ENCODE assay signal across 9 mouse cellular contexts in the genomic region with DNA sequence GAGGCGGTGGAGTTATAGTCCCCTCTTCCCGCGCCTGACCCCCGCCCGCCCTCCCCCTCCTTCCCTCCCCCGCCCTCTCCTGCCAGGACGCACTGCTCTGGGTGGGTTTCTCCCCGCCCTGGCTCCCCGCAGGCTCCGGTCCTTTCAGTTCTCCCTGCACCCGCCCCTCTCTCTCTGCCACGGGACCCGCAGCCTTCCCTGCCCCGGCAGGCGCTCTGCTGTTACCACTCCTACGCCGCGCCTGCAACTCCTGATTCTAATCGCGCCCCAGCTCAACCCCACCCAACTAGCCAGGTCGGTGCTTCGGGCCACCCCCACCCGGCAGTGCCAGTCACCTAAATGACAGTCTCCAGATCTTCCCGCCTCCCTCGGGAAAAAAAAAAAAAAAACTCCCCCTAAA. TPM values are rescaled to one million over a fixed set of nuclear protein-coding genes. Genes with fewer than 3 reads are reported as not detected.
A peak's percentile ranks its signal among the peaks of the same experiment; 100 is the strongest.
DNase-seq lines count a peak whose midpoint lies in the region; ATAC-seq and TF ChIP-seq lines count a peak whose summit lies in the region.
"Had no signal": no experiment of that assay in that cellular context is flagged by ENCODE, and none has a peak within 500 bp of the region (broad histone marks: within the 10 kb centered on the region; RNA-seq: fewer than 3 reads in every experiment).

No protein-coding gene starts in this region.

- no peaks in the 10 kb centered on the region for H3K4me1 ChIP-seq in kidney, postnatal 0 days (replicated peaks; ENCODE audit: insufficient read depth, low read length)
- peaks cover 31% of the 10 kb centered on the region for H3K4me1 ChIP-seq in embryonic facial prominence, embryonic 15.5 days
- no peaks in the 10 kb centered on the region for H3K4me1 ChIP-seq in intestine, postnatal 0 days (replicated peaks; ENCODE audit: control insufficient read depth, insufficient read depth, low read length)
- H3K4me1 ChIP-seq in neural tube, embryonic 14.5 days (ENCODE audit: control insufficient read depth, insufficient read depth, low read length) = 0 out of 2 replicates have a peak, but pooled peaks cover 12% of the 10 kb centered on the region

- peak overlapping the region; percentile 59 for H3K4me2 ChIP-seq in kidney, postnatal 0 days (ENCODE audit: low read length)
- H3K4me2 ChIP-seq in embryonic facial prominence, embryonic 15.5 days (replicated peaks) = peak overlapping the region; percentile 58
- peak overlapping the region; percentile 49 for H3K4me2 ChIP-seq in intestine, postnatal 0 days (replicated peaks; ENCODE audit: low read depth)
- H3K4me2 ChIP-seq in neural tube, embryonic 14.5 days (ENCODE audit: low read depth, low read length) = peak overlapping the region; percentile 78

- TF ChIP-seq CTCF in kidney, postnatal 0 days (IDR thresholded peaks at IDR 0.05; ENCODE audit: low read depth) = no peak
- TF ChIP-seq CTCF in intestine, postnatal 0 days (IDR thresholded peaks at IDR 0.05; ENCODE audit: low read depth) = no peak

- DNase-seq in kidney, postnatal 0 days (ENCODE audit: low spot score) = no peak
- DNase-seq in kidney, adult 9 months = no peak
- DNase-seq in urinary bladder, adult 2 months (ENCODE audit: low spot score) = no peak
- DNase-seq in spleen, postnatal 14 days (ENCODE audit: low spot score in 2 of 2) = no peak
- DNase-seq in layer of hippocampus, adult 9-10 months (ENCODE audit: low spot score) = no peak
- DNase-seq: lung, postnatal 14 days had no signal

- ATAC-seq in kidney, postnatal 0 days (replicated peaks; ENCODE audit: low FRiP score, low read depth) = no peak
- ATAC-seq in embryonic facial prominence, embryonic 15.5 days (ENCODE audit: insufficient number of reproducible peaks, low FRiP score, low TSS enrichment, low read depth) = no peak
- ATAC-seq in intestine, postnatal 0 days = no peak
- ATAC-seq in neural tube, embryonic 14.5 days (ENCODE audit: low read depth) = peak; percentile 35

- H3K4me3 ChIP-seq in kidney, postnatal 0 days (replicated peaks; ENCODE audit: low read depth, low read length) = 0 out of 2 replicates have a peak overlapping the region, but pooled peaks have one; percentile 34
- peak overlapping the region; percentile 32 for H3K4me3 ChIP-seq in embryonic facial prominence, embryonic 15.5 days (replicated peaks)
- peak overlapping the region; percentile 29; the same call in 1 of the 2 replicates for H3K4me3 ChIP-seq in intestine, postnatal 0 days (ENCODE audit: low read depth, low read length)
- H3K4me3 ChIP-seq in neural tube, embryonic 14.5 days (ENCODE audit: low read depth, low read length) = peak overlapping the region; percentile 40

- H3K9me3 ChIP-seq in kidney, postnatal 0 days (replicated peaks; ENCODE audit: low read length) = no peaks in the 10 kb centered on the region
- no peaks in the 10 kb centered on the region for H3K9me3 ChIP-seq in embryonic facial prominence, embryonic 15.5 days (replicated peaks)
- H3K9me3 ChIP-seq in intestine, postnatal 0 days (ENCODE audit: control insufficient read depth) = no peaks in the 10 kb centered on the region
- no peaks in the 10 kb centered on the region for H3K9me3 ChIP-seq in neural tube, embryonic 14.5 days (ENCODE audit: control insufficient read depth, low read length)

- H3K27ac ChIP-seq in kidney, postnatal 0 days = no peak overlapping the region
- no peak overlapping the region for H3K27ac ChIP-seq in embryonic facial prominence, embryonic 15.5 days (replicated peaks)
- H3K27ac ChIP-seq in intestine, postnatal 0 days (ENCODE audit: low read depth, low read length) = no peak overlapping the region
- 0 out of 2 replicates have a peak overlapping the region, but pooled peaks have one; percentile 52 for H3K27ac ChIP-seq in neural tube, embryonic 14.5 days (ENCODE audit: low read depth, low read length)

- H3K36me3 ChIP-seq in kidney, postnatal 0 days (ENCODE audit: insufficient read depth, low read length) = no peaks in the 10 kb centered on the region
- no peaks in the 10 kb centered on the region for H3K36me3 ChIP-seq in embryonic facial prominence, embryonic 15.5 days
- H3K36me3 ChIP-seq in intestine, postnatal 0 days (ENCODE audit: control insufficient read depth, insufficient read depth) = no peaks in the 10 kb centered on the region
- H3K36me3 ChIP-seq in neural tube, embryonic 14.5 days (ENCODE audit: control insufficient read depth, insufficient read depth, low read length) = no peaks in the 10 kb centered on the region

- H3K27me3 ChIP-seq in kidney, postnatal 0 days (ENCODE audit: insufficient read depth, low read length) = peaks cover 71% of the 10 kb centered on the region
- peaks cover 92% of the 10 kb centered on the region for H3K27me3 ChIP-seq in embryonic facial prominence, embryonic 15.5 days
- peaks cover 72% of the 10 kb centered on the region for H3K27me3 ChIP-seq in intestine, postnatal 0 days (replicated peaks; ENCODE audit: control insufficient read depth, insufficient read depth, low read length)
- peaks cover 41% of the 10 kb centered on the region for H3K27me3 ChIP-seq in neural tube, embryonic 14.5 days (ENCODE audit: control insufficient read depth, insufficient read depth, low read length)

- H3K9ac ChIP-seq in kidney, postnatal 0 days (ENCODE audit: low read depth, low read length) = no peak overlapping the region
- H3K9ac ChIP-seq in embryonic facial prominence, embryonic 15.5 days = no peak overlapping the region
- H3K9ac ChIP-seq in intestine, postnatal 0 days (ENCODE audit: low read depth, low read length) = no peak overlapping the region
- H3K9ac ChIP-seq in neural tube, embryonic 14.5 days (replicated peaks; ENCODE audit: low read depth, low read length) = peak overlapping the region; percentile 50; the same call in 1 of the 2 replicates

- WGBS in kidney, postnatal 0 days = 0% methylated on average over 18 of the region's 25 CpGs
- WGBS in embryonic facial prominence, embryonic 15.5 days = under 1% methylated on average over 15 of the region's 25 CpGs
- WGBS in intestine, postnatal 0 days = under 1% methylated on average over 23 of the region's 25 CpGs
- WGBS in neural tube, embryonic 14.5 days = 1% methylated on average over 17 of the region's 25 CpGs

RNA-seq across cellular contexts. Expression of gene Pou4f2, which starts 0.2 kb away (rescaled TPM):
- not detected in 2 replicates for polyA plus RNA-seq in kidney, postnatal 0 days (2015; fragmentation: Nextera tagmentation; extraction: Ambion mirVana)
- polyA plus RNA-seq in embryonic facial prominence, embryonic 15.5 days (2015; fragmentation: Nextera tagmentation; extraction: Ambion mirVana) = 0.07 TPM in 1 of 2 replicates, not detected in the other
- not detected in 2 replicates for polyA plus RNA-seq in intestine, postnatal 0 days (2015; fragmentation: Nextera tagmentation; extraction: Ambion mirVana)
- polyA plus RNA-seq in neural tube, embryonic 14.5 days (2014; fragmentation: Nextera tagmentation; extraction: Ambion mirVana) = 3.6 and 5.4 TPM in 2 replicates
- not detected in 2 replicates for polyA plus RNA-seq in urinary bladder, adult 2 months (2012; rRNA removed)
